Mouse (Mus musculus) liver, embryonic 11.5 days (tissue): ENCODE results near the gene 1700020A23Rik. TPM values are rescaled to one million over a fixed set of nuclear protein-coding genes. Genes with fewer than 3 reads are reported as not detected.

ENCODE experiments used
- ATAC-seq: fragments of 200-750 bp; cut with Nextera tagmentation; replicated peaks from 2 replicates; pipeline ENCODE4 v1.8.0; 2017; ENCODE audit warnings: moderate number of reproducible peaks, mild to moderate bottlenecking, moderate TSS enrichment, moderate library complexity; ENCODE audit not compliant: low FRiP score
- DNase-seq: peaks from one replicate; pipeline ENCODE4 v3.0.0-alpha.2; 2017; ENCODE audit warnings: low spot score
- H3K27ac ChIP-seq: fragments of 300-500 bp; sonication (generic); 2 replicates; pipeline ENCODE4 v1.5.1; 2014; ENCODE audit warnings: mild to moderate bottlenecking, low read depth, low read length, control low read depth
- H3K27me3 ChIP-seq: fragments of 300-500 bp; sonication (generic); replicated peaks from 2 replicates; pipeline ENCODE4 v1.6.1; 2014; ENCODE audit warnings: low read length, mixed read lengths; ENCODE audit not compliant: control insufficient read depth, insufficient read depth
- H3K36me3 ChIP-seq: fragments of 300-500 bp; sonication (generic); 2 replicates; pipeline ENCODE4 v1.6.1; 2014; ENCODE audit warnings: mild to moderate bottlenecking, low read length, moderate library complexity, mixed read lengths; ENCODE audit not compliant: control insufficient read depth, insufficient read depth
- H3K4me1 ChIP-seq: fragments of 300-500 bp; sonication (generic); replicated peaks from 2 replicates; pipeline ENCODE4 v1.6.1; 2014; ENCODE audit warnings: low read length, mixed read lengths; ENCODE audit not compliant: control insufficient read depth, insufficient read depth
- H3K4me2 ChIP-seq: fragments of 300-500 bp; sonication (generic); 2 replicates; pipeline ENCODE4 v1.6.1; 2014; ENCODE audit warnings: mild to moderate bottlenecking, control low read depth, moderate library complexity
- H3K4me3 ChIP-seq: fragments of 300-500 bp; sonication (generic); 2 replicates; pipeline ENCODE4 v1.5.1; 2014; ENCODE audit warnings: low read depth, low read length, control low read depth
- H3K9ac ChIP-seq: fragments of 300-500 bp; sonication (generic); 2 replicates; pipeline ENCODE4 v1.6.1; 2014; ENCODE audit warnings: low read depth, low read length, control low read depth
- H3K9me3 ChIP-seq: fragments of 300-500 bp; sonication (generic); 2 replicates; pipeline ENCODE4 v1.6.1; 2016; ENCODE audit warnings: low read length, inconsistent platforms, mixed read lengths; ENCODE audit not compliant: control insufficient read depth
- WGBS: fragments of 180-500 bp; shearing (Covaris S2); extraction: QIAGEN DNeasy Blood & Tissue Kit; methylation state at CpG from one replicate; pipeline ENCODE4 v1.1.7; 2014; 5-methylcytosine and 5-hydroxymethylcytosine counted together
- polyA plus RNA-seq: library from polyadenylated mRNA; unstranded; fragments of >200 nt; fragmentation: Nextera tagmentation; extraction: Ambion mirVana; gene quantifications from 2 replicates; pipeline ENCODE4 v1.2.1, GENCODE M21; 2014

1700020A23Rik gene
- polyA plus RNA-seq, 1 experiment from 2014 or later: not detected

DNA sequence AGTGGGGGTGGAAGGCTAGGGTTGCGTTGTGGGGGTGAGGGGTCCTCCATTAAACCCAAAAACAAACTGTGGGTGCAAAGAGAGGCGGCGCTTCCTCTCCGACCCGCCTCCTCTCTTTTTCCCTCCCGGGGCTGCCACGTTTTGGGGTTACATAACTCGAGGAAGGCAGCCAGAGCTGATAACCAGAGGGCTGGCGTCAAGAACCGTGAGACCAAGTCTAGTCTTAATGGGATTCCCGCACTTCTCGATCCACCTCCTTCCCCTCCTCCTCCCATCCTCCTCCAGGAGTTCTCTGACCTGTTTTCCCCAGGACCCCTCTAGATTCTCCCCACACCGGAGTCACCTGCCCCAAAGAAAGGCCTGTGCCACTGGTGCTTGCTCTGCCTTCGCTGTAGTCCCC lies 7.0 kb upstream of the 1700020A23Rik start:
- Histone ChIP-seq H3K9ac (no peak overlapping the region), H3K9me3 (no peaks in the 10 kb centered on the region)
- 13% methylated on average over 14 of the region's 14 CpGs for WGBS

DNA sequence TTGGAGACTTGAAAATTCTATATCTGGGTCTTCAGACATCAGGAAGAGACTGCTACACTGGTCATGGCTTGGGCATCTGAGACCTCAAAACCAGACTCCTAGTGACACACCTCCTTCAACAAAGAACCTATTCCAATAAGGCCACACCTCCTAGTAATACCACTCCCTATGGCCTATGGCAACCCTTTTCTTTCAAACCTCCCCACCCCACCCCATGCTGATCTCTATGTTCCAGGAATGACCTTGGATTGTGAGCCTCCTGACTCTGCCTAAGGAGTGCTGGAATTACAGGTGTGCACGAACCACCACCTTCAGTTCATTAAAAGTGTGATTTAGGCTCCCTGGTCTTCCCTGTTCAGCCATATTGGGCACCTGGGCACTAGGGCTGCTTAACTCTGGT lies 5.0 kb upstream of the 1700020A23Rik start:
- Histone ChIP-seq H3K36me3 (no peaks in the 10 kb centered on the region), H3K4me2 (no peak overlapping the region), H3K4me1 (no peaks in the 10 kb centered on the region; the same call in 1 of the 2 replicates), H3K27me3 (peaks cover 28% of the 10 kb centered on the region), H3K9me3 (no peaks in the 10 kb centered on the region), H3K4me3 (no peak overlapping the region), H3K27ac (no peak overlapping the region), H3K9ac (no peak overlapping the region)
- DNase-seq (no peak), ATAC-seq (no peak)
- 92% methylated on average over 1 of the region's 1 CpGs for WGBS

More for the DNA sequence above, 7.0 kb upstream of the 1700020A23Rik start:
- DNase-seq: no peak
- Histone ChIP-seq H3K4me3 (peak overlapping the region; percentile 54), H3K36me3 (peaks cover 4% of the 10 kb centered on the region; the same call in 1 of the 2 replicates), H3K27me3 (peaks cover 28% of the 10 kb centered on the region), H3K4me2 (peak overlapping the region; percentile 74), H3K27ac (no peak overlapping the region), H3K4me1 (no peaks in the 10 kb centered on the region; the same call in 1 of the 2 replicates)
- 0 out of 2 replicates have a peak, but pooled peaks have one; percentile 15 for ATAC-seq

DNA sequence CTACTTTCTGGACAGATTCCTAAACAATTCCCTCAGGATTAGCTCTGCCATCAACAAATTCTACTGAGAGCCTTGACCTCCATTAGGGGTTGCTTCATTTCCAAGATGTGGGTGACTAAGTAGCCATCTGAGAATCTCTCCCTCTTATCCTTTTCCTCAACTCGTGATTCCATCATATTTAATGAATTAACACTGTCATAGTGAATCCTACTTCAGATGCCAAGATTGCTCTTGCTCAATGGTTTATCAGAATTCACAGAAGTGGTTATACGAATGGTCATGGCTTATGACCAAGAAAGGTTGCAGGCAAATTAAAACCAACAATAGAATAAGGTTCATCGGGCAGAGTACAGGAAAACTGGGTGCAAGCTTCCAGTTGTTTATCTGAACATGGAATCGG lies 3.2 kb upstream of the 1700020A23Rik start:
- peaks cover 21% of the 10 kb centered on the region for H3K27me3 ChIP-seq
- no peak overlapping the region for H3K9ac ChIP-seq
- H3K36me3 ChIP-seq: no peaks in the 10 kb centered on the region
- ATAC-seq (no peak), DNase-seq (no peak)
- H3K9me3 ChIP-seq: no peaks in the 10 kb centered on the region
- H3K4me1 ChIP-seq: no peaks in the 10 kb centered on the region
- no peak overlapping the region for H3K4me2 ChIP-seq
- H3K4me3 ChIP-seq: no peak overlapping the region
- H3K27ac ChIP-seq: no peak overlapping the region
- 77% methylated on average over 4 of the region's 4 CpGs for WGBS

DNA sequence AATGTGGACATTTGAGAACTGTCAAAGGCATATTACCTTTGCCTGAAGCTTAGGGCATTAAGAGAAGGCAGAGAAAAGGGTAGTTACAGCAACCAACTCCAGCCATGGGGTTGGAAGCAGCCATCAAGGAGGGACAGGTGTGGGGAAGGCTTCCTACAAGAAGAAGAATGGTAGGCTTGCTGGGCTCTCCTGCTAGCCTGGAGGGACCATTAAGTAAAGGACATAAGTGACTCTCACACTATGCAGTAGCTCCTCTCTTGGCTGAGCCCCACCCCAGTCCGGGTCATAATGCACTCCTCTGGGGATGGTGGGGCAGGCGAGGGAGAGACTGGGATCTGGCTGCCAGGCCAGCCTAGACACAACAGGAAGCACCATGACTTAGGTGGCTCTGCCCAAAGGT lies 1.1 kb downstream of the 1700020A23Rik start, which contains the start of gene Tmem239:
Tmem239 (plus strand) TSS at position 301 of the 400 bp plus-strand sequence.
- Histone ChIP-seq H3K27me3 (no peaks in the 10 kb centered on the region), H3K9ac (no peak within 1 kb of the TSS), H3K9me3 (no peaks in the 10 kb centered on the region), H3K36me3 (no peaks in the 10 kb centered on the region), H3K4me1 (no peaks in the 10 kb centered on the region), H3K4me3 (no peak within 1 kb of the TSS), H3K27ac (no peak within 1 kb of the TSS), H3K4me2 (no peak within 1 kb of the TSS)
- 84% methylated on average over 2 of the region's 2 CpGs for WGBS
- ATAC-seq (no peak), DNase-seq (no peak)

DNA sequence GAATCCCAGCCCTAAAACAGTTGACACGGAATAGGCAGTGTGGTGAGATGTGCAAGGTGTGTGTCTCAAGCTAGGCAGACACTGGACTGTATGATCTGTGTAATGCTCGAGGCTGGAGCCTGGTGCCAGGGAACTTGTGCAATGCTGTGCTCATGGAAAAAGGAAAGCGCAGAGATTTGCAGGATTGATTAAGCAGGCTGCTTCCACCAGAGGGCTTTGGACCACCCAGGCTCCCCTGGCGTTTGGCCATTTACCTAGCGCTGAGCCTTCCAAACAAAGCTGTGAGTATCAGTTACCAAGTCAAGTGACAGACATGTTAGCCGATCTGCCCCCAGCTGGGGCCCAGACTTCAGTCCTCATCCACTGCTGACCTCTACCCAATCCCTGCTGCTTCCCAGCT lies 3.1 kb downstream of the 1700020A23Rik start:
- no peak overlapping the region for H3K27ac ChIP-seq
- no peaks in the 10 kb centered on the region for H3K36me3 ChIP-seq
- DNase-seq: no peak
- no peaks in the 10 kb centered on the region for H3K4me1 ChIP-seq
- H3K4me3 ChIP-seq: no peak overlapping the region
- H3K9me3 ChIP-seq: no peaks in the 10 kb centered on the region
- no peak overlapping the region for H3K4me2 ChIP-seq
- no peak for ATAC-seq
- WGBS: 29% methylated on average over 6 of the region's 6 CpGs
- H3K9ac ChIP-seq: no peak overlapping the region
- H3K27me3 ChIP-seq: no peaks in the 10 kb centered on the region

DNA sequence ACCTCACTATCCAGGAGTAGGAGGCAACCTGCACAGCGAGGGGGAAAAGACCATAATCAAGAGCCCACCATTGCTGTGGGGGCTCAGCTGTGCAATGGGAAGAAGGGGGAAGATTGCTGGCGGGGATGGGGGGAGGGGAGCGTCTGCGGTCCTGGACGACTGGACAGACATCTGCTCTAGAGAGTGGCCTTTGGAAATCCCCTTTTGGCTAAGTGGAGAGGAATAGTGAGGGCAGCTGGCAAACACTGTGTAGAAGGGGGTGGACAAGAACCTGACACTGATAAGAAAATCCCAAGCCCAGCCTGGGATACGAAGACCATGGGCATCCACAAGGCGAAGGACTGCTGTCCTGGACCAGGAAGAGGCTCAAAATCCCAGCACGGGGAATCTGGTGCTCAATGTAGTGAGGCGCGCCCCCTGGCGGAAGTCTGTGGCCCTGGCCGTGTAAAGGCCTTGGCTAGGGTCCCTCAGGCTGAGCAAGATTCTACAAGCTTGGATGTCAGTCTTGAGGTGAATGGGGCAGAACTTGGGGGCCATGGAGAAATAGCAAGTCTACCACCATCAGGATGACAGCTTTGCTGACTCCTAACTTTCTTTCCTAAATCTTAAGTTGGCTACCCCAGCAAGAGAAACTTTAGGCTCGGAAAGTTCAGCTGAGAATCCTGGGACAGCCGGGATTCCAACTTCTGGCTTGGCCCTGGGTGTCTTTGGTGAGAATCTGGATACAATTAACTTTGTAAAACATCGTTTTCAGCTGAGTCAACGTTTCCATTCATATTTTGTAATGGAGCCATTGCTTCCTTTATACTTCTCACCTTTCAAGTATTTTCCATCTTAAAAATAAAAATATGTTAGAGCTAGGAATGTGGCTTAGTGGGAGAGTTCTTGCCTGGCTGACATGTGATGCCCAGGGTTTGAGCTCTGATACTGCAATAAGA lies 6.8 kb downstream of the 1700020A23Rik start:
- peak; percentile 36; the same call in 1 of the 2 replicates for ATAC-seq
- 36% methylated on average over 16 of the region's 16 CpGs for WGBS

DNA sequence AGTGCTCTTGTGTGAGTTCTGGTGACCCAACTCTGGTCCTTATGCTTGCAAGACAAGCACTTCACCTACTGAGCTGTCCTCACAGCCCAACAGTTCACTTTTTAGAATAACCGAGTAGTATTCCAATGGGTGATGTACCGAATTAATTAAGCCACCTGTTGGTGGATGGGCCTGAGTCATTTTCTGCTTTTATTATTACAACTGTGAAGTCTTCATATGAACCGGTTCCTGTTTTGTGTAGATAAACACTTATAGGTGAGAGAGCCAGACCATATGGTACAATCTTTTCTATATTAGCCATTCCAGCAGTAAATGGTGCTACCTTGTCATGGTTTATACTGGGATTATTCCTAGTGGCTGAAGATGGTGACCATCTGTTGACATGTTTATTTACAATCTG lies 7.7 kb downstream of the 1700020A23Rik start:
- no peak for DNase-seq
- no peaks in the 10 kb centered on the region for H3K9me3 ChIP-seq
- no peak overlapping the region for H3K4me3 ChIP-seq
- no peak overlapping the region for H3K9ac ChIP-seq
- H3K36me3 ChIP-seq: no peaks in the 10 kb centered on the region
- H3K4me1 ChIP-seq: no peaks in the 10 kb centered on the region
- 80% methylated on average over 3 of the region's 3 CpGs for WGBS
- no peak overlapping the region for H3K27ac ChIP-seq
- no peaks in the 10 kb centered on the region for H3K27me3 ChIP-seq
- no peak overlapping the region for H3K4me2 ChIP-seq
- no peak for ATAC-seq

More for the DNA sequence above, 6.8 kb downstream of the 1700020A23Rik start:
- Histone ChIP-seq H3K4me1 (no peaks in the 10 kb centered on the region), H3K36me3 (no peaks in the 10 kb centered on the region), H3K9me3 (no peaks in the 10 kb centered on the region), H3K27ac (no peak overlapping the region), H3K4me3 (no peak overlapping the region), H3K4me2 (no peak overlapping the region), H3K9ac (no peak overlapping the region), H3K27me3 (no peaks in the 10 kb centered on the region)
- peak; percentile 74 for DNase-seq

DNA sequence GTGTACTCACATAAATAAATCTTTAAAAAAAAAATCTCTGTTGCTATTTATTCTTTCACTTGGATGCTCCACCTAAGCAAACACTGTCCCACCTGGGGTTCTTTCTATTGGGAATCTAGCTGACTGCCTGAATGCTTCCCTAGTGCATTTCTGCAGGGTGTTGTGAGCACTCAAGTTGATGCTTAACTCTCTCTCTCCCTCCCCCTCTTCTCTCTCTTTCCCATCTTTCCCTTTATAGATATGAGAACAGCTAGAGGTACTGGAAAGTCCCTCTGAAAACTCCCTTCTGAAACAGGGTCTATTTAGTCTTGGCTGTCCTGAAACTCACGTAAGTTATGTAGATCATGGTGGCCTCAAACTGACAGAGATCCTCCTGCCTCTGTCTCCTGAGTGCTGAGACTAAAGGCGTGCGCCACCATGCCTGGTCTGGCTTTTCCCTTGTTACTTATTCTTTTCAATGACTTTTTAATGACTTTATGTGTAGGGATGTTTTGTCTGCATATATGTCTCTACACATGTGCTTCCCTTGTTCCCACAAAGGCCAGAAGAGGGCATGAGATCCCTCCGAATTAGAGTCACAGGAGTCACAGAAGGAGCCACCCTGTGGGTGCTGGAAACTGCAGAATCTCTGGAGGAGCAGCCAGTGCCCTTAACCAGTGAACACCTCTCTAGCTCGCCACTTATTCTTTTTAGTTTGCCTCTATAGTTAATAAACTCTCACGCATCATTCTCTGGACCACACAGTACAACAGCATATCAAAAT lies 9.2 kb downstream of the 1700020A23Rik start:
- H3K9ac ChIP-seq: no peak overlapping the region
- no peaks in the 10 kb centered on the region for H3K27me3 ChIP-seq
- H3K36me3 ChIP-seq: no peaks in the 10 kb centered on the region
- 69% methylated on average over 6 of the region's 6 CpGs for WGBS
- H3K9me3 ChIP-seq: no peaks in the 10 kb centered on the region
- no peak for ATAC-seq
- no peak overlapping the region for H3K4me3 ChIP-seq
- no peak for DNase-seq
- no peaks in the 10 kb centered on the region for H3K4me1 ChIP-seq
- H3K4me2 ChIP-seq: no peak overlapping the region
- no peak overlapping the region for H3K27ac ChIP-seq
